Mouse (Mus musculus): Measurements from ENCODE around the gene Erich6. TPM values are rescaled to one million over a fixed set of nuclear protein-coding genes. Genes with fewer than 3 reads are reported as not detected.

Gene Erich6
- polyA plus RNA-seq, 1 experiment from 2014 or later: 0.11 TPM

DNA sequence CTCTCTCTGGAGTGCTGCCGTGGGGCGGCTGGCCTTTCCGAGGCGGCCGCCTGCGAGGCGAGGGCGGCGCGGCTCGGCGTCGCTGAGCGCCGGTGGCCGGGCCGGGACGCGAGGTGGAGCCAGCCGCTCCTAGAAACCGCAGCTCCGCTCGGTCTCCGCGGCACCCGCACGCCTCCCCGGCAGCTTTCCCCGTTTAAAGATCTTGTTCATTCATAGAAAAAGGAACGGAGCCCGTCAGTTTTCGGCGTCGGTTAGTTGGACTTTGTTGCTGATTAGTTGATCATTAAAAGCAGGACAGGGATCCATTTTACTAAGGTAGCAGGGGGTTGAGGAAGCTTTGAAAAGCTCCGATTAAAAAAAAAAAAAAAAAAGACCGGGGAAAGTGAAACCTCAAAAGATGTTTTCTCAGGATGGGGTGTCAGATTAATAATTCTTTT, 59.9 kb downstream of the Erich6 start:
- no peaks in the 10 kb centered on the region for H3K9me3 ChIP-seq (ENCODE audit: control insufficient read depth, low read length)
- ATAC-seq (replicated peaks; ENCODE audit: low FRiP score, low TSS enrichment, low read depth): peak; percentile 73
- WGBS: under 1% methylated on average over 31 of the region's 36 CpGs
- no peaks in the 10 kb centered on the region for H3K27me3 ChIP-seq (replicated peaks; ENCODE audit: control insufficient read depth, insufficient read depth, low read length)
- peak overlapping the region; percentile 89 for H3K4me3 ChIP-seq (ENCODE audit: low read depth, low read length)
- H3K4me1 ChIP-seq (replicated peaks; ENCODE audit: control insufficient read depth, insufficient read depth, low read length): peaks cover 10% of the 10 kb centered on the region; the same call in 1 of the 2 replicates
- peak overlapping the region; percentile 100 for H3K27ac ChIP-seq (ENCODE audit: low read depth)
- DNase-seq (ENCODE audit: low spot score): peak; percentile 87
- peak overlapping the region; percentile 87 for H3K4me2 ChIP-seq (ENCODE audit: low read length)
- peak overlapping the region; percentile 99 for H3K9ac ChIP-seq (ENCODE audit: low read length)
- peaks cover 5% of the 10 kb centered on the region; the same call in 1 of the 2 replicates for H3K36me3 ChIP-seq (ENCODE audit: control insufficient read depth, insufficient read depth, low read length)

DNA sequence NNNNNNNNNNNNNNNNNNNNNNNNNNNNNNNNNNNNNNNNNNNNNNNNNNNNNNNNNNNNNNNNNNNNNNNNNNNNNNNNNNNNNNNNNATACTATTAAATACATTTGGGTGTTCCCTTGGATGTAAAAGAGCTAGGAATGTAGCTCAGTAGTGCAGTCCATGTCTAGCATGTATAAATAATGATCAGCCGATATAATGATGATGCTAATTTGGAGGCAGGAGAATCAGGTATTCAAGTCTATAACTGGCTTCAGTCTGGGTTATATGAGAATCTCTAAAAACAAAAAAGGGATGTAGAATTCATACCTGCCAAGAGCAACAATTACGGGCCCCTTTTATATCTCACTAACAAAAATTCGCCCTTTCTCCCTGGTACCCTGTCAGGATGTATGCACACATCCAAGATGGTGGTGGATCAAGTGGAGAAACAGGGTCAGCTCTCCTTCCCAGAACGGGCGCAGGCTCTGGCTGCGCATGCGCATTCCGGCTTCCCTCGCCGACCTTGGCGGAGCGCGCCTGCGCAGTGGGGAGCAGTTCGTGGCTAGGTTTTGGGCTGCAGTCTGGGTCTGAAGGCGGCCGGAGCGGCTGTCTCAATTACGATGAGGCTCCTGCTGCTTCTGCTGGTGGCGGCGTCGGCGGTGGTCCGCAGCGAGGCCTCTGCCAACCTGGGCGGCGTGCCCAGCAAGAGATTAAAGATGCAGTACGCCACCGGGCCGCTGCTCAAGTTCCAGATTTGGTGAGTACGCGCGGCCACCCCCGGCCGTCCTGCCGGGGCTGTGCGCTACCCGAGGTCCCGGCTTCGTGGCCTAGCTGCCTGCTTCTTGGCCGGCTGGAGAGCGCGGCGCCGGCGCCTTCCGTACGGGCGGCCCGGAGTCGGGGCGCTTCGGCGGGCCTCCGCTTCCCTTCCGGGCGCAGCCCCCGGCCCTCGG, 60.6 kb downstream of the Erich6 start, which contains the start of gene Selenot:
Gene Selenot (plus strand): TSS at position 500 of the 930 bp plus-strand sequence.
- Histone ChIP-seq H3K27me3 (replicated peaks; ENCODE audit: control insufficient read depth, insufficient read depth, low read length) (no peaks in the 10 kb centered on the region), H3K4me3 (ENCODE audit: low read depth, low read length) (peak within 1 kb of the TSS; percentile 89), H3K4me2 (ENCODE audit: low read length) (peak within 1 kb of the TSS; percentile 87), H3K27ac (ENCODE audit: low read depth) (peak within 1 kb of the TSS; percentile 100), H3K4me1 (replicated peaks; ENCODE audit: control insufficient read depth, insufficient read depth, low read length) (peaks cover 5% of the 10 kb centered on the region; the same call in 1 of the 2 replicates), H3K36me3 (ENCODE audit: control insufficient read depth, insufficient read depth, low read length) (peaks cover 5% of the 10 kb centered on the region; the same call in 1 of the 2 replicates), H3K9me3 (ENCODE audit: control insufficient read depth, low read length) (no peaks in the 10 kb centered on the region), H3K9ac (ENCODE audit: low read length) (peak within 1 kb of the TSS; percentile 99)
- DNase-seq (ENCODE audit: low spot score) (peak; percentile 97), ATAC-seq (replicated peaks; ENCODE audit: low FRiP score, low TSS enrichment, low read depth) (peak; percentile 93)
- WGBS: 2% methylated on average over 52 of the region's 59 CpGs

DNA sequence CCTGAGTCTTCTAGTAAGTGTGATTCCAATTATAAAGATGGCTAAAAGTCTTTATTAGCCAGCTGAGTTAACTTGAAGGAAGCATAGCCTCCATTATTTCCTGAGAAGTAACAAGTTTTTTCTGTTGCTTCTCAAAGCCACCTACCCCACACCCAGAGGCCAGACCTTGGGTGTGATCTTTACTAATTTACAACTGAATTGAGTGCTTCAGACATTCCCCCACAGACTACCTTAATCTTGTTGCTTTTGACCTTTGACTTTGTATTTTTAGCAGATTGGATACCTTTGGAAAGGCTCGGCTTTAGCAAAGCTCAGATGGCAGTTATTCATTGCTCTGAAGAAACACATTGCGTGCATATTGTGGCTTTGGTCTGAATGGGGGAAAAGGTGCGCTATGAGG, 66.2 kb downstream of the Erich6 start:
- Histone ChIP-seq H3K36me3 (ENCODE audit: control insufficient read depth, insufficient read depth, low read length) (no peaks in the 10 kb centered on the region), H3K4me3 (ENCODE audit: low read depth, low read length) (no peak overlapping the region), H3K4me1 (replicated peaks; ENCODE audit: control insufficient read depth, insufficient read depth, low read length) (no peaks in the 10 kb centered on the region), H3K27me3 (replicated peaks; ENCODE audit: control insufficient read depth, insufficient read depth, low read length) (no peaks in the 10 kb centered on the region), H3K9ac (ENCODE audit: low read length) (no peak overlapping the region), H3K4me2 (ENCODE audit: low read length) (no peak overlapping the region), H3K9me3 (ENCODE audit: control insufficient read depth, low read length) (no peaks in the 10 kb centered on the region), H3K27ac (ENCODE audit: low read depth) (no peak overlapping the region)
- 78% methylated on average over 3 of the region's 3 CpGs for WGBS
- DNase-seq (ENCODE audit: low spot score) (no peak), ATAC-seq (replicated peaks; ENCODE audit: low FRiP score, low TSS enrichment, low read depth) (no peak)

Other genes starting within 250 kb of the Erich6 start
- 15.0 TPM in 2 replicates for gene Tsc22d2, start 222.5 kb downstream of the Erich6 start, polyA plus RNA-seq (2014; fragmentation: Nextera tagmentation; extraction: Ambion mirVana)
- 53.8 and 59.1 TPM in 2 replicates for gene Eif2a, start 111.4 kb downstream of the Erich6 start, polyA plus RNA-seq (2014; fragmentation: Nextera tagmentation; extraction: Ambion mirVana)
- 127 and 141 TPM in 2 replicates for gene Serp1, start 111.3 kb downstream of the Erich6 start, polyA plus RNA-seq (2014; fragmentation: Nextera tagmentation; extraction: Ambion mirVana)
- gene Selenot, start 60.6 kb downstream of the Erich6 start, polyA plus RNA-seq (2014; fragmentation: Nextera tagmentation; extraction: Ambion mirVana): 23.0 and 23.9 TPM in 2 replicates
- gene Siah2, start 55.2 kb upstream of the Erich6 start, polyA plus RNA-seq (2014; fragmentation: Nextera tagmentation; extraction: Ambion mirVana): 5.8 and 7.5 TPM in 2 replicates
- gene Mindy4b-ps, start 185.1 kb upstream of the Erich6 start, polyA plus RNA-seq (2014; fragmentation: Nextera tagmentation; extraction: Ambion mirVana): not detected in 2 replicates
- not detected in 2 replicates for gene Clrn1, start 248.1 kb upstream of the Erich6 start, polyA plus RNA-seq (2014; fragmentation: Nextera tagmentation; extraction: Ambion mirVana)

Measured in intestine, embryonic 14.5 days (tissue).